Mouse (Mus musculus): Measurements from ENCODE around the gene Tubb5. TPM values are rescaled to one million over a fixed set of nuclear protein-coding genes. Genes with fewer than 3 reads are reported as not detected.

The Tubb5 gene
- polyA plus RNA-seq, 1 experiment from 2014 or later = 240 TPM

- Histone ChIP-seq H3K27me3 (replicated peaks; ENCODE audit: control insufficient read depth, insufficient read depth, low read length) (no peaks in the 10 kb centered on the region), H3K36me3 (ENCODE audit: control insufficient read depth, insufficient read depth) (no peaks in the 10 kb centered on the region), H3K4me2 (replicated peaks; ENCODE audit: low read depth) (no peak overlapping the region), H3K9ac (ENCODE audit: low read depth, low read length) (no peak overlapping the region), H3K4me3 (ENCODE audit: low read depth, low read length) (no peak overlapping the region), H3K27ac (ENCODE audit: low read depth, low read length) (peak overlapping the region; percentile 70; the same call in 1 of the 2 replicates), H3K4me1 (replicated peaks; ENCODE audit: control insufficient read depth, insufficient read depth, low read length) (peaks cover 9% of the 10 kb centered on the region), H3K9me3 (ENCODE audit: control insufficient read depth) (no peaks in the 10 kb centered on the region)
- WGBS = 82% methylated on average over 5 of the region's 5 CpGs
- ATAC-seq = no peak
- no peak for TF ChIP-seq CTCF (IDR thresholded peaks at IDR 0.05; ENCODE audit: low read depth)
Observed at GRCm38 (mm10) chr17:35812307-35812706, 25.8 kb downstream of the Tubb5 start.

GRCm38 (mm10) chr17:35810900-35811648 lies 27.0 kb downstream of the Tubb5 start:
- Histone ChIP-seq H3K4me3 (ENCODE audit: low read depth, low read length) (no peak overlapping the region), H3K9ac (ENCODE audit: low read depth, low read length) (no peak overlapping the region), H3K9me3 (ENCODE audit: control insufficient read depth) (no peaks in the 10 kb centered on the region), H3K27ac (ENCODE audit: low read depth, low read length) (no peak overlapping the region), H3K36me3 (ENCODE audit: control insufficient read depth, insufficient read depth) (no peaks in the 10 kb centered on the region), H3K4me1 (replicated peaks; ENCODE audit: control insufficient read depth, insufficient read depth, low read length) (peaks cover 9% of the 10 kb centered on the region; the same call in 1 of the 2 replicates), H3K27me3 (replicated peaks; ENCODE audit: control insufficient read depth, insufficient read depth, low read length) (no peaks in the 10 kb centered on the region), H3K4me2 (replicated peaks; ENCODE audit: low read depth) (no peak overlapping the region)
- no peak for TF ChIP-seq CTCF (IDR thresholded peaks at IDR 0.05; ENCODE audit: low read depth)
- ATAC-seq = no peak
- 77% methylated on average over 5 of the region's 5 CpGs for WGBS

GRCm38 (mm10) chr17:35809395-35809794 lies 28.7 kb downstream of the Tubb5 start:
- no peaks in the 10 kb centered on the region for H3K27me3 ChIP-seq (replicated peaks; ENCODE audit: control insufficient read depth, insufficient read depth, low read length)
- H3K9me3 ChIP-seq (ENCODE audit: control insufficient read depth) = no peaks in the 10 kb centered on the region
- peaks cover 6% of the 10 kb centered on the region; the same call in 1 of the 2 replicates for H3K4me1 ChIP-seq (replicated peaks; ENCODE audit: control insufficient read depth, insufficient read depth, low read length)
- H3K4me2 ChIP-seq (replicated peaks; ENCODE audit: low read depth) = no peak overlapping the region
- 91% methylated on average over 11 of the region's 11 CpGs for WGBS
- H3K4me3 ChIP-seq (ENCODE audit: low read depth, low read length) = no peak overlapping the region
- no peak for ATAC-seq
- TF ChIP-seq CTCF (IDR thresholded peaks at IDR 0.05; ENCODE audit: low read depth) = no peak
- no peak overlapping the region for H3K27ac ChIP-seq (ENCODE audit: low read depth, low read length)
- H3K9ac ChIP-seq (ENCODE audit: low read depth, low read length) = no peak overlapping the region
- H3K36me3 ChIP-seq (ENCODE audit: control insufficient read depth, insufficient read depth) = no peaks in the 10 kb centered on the region

GRCm38 (mm10) chr17:35808073-35808472 lies 30.0 kb downstream of the Tubb5 start:
- WGBS = 46% methylated on average over 9 of the region's 9 CpGs
- Histone ChIP-seq H3K9ac (ENCODE audit: low read depth, low read length) (no peak overlapping the region), H3K4me1 (replicated peaks; ENCODE audit: control insufficient read depth, insufficient read depth, low read length) (no peaks in the 10 kb centered on the region), H3K4me3 (ENCODE audit: low read depth, low read length) (no peak overlapping the region), H3K9me3 (ENCODE audit: control insufficient read depth) (no peaks in the 10 kb centered on the region), H3K4me2 (replicated peaks; ENCODE audit: low read depth) (no peak overlapping the region), H3K27me3 (replicated peaks; ENCODE audit: control insufficient read depth, insufficient read depth, low read length) (no peaks in the 10 kb centered on the region), H3K36me3 (ENCODE audit: control insufficient read depth, insufficient read depth) (no peaks in the 10 kb centered on the region), H3K27ac (ENCODE audit: low read depth, low read length) (no peak overlapping the region)
- TF ChIP-seq CTCF (IDR thresholded peaks at IDR 0.05; ENCODE audit: low read depth) = no peak
- ATAC-seq = no peak

- no peaks in the 10 kb centered on the region for H3K27me3 ChIP-seq (replicated peaks; ENCODE audit: control insufficient read depth, insufficient read depth, low read length)
- 21% methylated on average over 4 of the region's 4 CpGs for WGBS
- peak; percentile 47; the same call in 1 of the 2 replicates for ATAC-seq
Observed at GRCm38 (mm10) chr17:35803858-35804399, 34.2 kb downstream of the Tubb5 start.

GRCm38 (mm10) chr17:35803020-35803419 lies 35.1 kb downstream of the Tubb5 start:
- ATAC-seq = no peak
- no peaks in the 10 kb centered on the region for H3K27me3 ChIP-seq (replicated peaks; ENCODE audit: control insufficient read depth, insufficient read depth, low read length)
- no peak overlapping the region for H3K4me3 ChIP-seq (ENCODE audit: low read depth, low read length)
- no peak for TF ChIP-seq CTCF (IDR thresholded peaks at IDR 0.05; ENCODE audit: low read depth)
- no peaks in the 10 kb centered on the region for H3K4me1 ChIP-seq (replicated peaks; ENCODE audit: control insufficient read depth, insufficient read depth, low read length)
- H3K9me3 ChIP-seq (ENCODE audit: control insufficient read depth) = no peaks in the 10 kb centered on the region
- H3K4me2 ChIP-seq (replicated peaks; ENCODE audit: low read depth) = no peak overlapping the region
- H3K27ac ChIP-seq (ENCODE audit: low read depth, low read length) = no peak overlapping the region
- no peak overlapping the region for H3K9ac ChIP-seq (ENCODE audit: low read depth, low read length)
- no peaks in the 10 kb centered on the region for H3K36me3 ChIP-seq (ENCODE audit: control insufficient read depth, insufficient read depth)
- 44% methylated on average over 6 of the region's 6 CpGs for WGBS

More at GRCm38 (mm10) chr17:35803858-35804399, 34.2 kb downstream of the Tubb5 start:
- no peak overlapping the region for H3K9ac ChIP-seq (ENCODE audit: low read depth, low read length)
- no peaks in the 10 kb centered on the region for H3K36me3 ChIP-seq (ENCODE audit: control insufficient read depth, insufficient read depth)
- H3K4me3 ChIP-seq (ENCODE audit: low read depth, low read length) = no peak overlapping the region
- H3K4me1 ChIP-seq (replicated peaks; ENCODE audit: control insufficient read depth, insufficient read depth, low read length) = no peaks in the 10 kb centered on the region
- TF ChIP-seq CTCF (IDR thresholded peaks at IDR 0.05; ENCODE audit: low read depth) = no peak
- H3K27ac ChIP-seq (ENCODE audit: low read depth, low read length) = no peak overlapping the region
- H3K9me3 ChIP-seq (ENCODE audit: control insufficient read depth) = no peaks in the 10 kb centered on the region
- no peak overlapping the region for H3K4me2 ChIP-seq (replicated peaks; ENCODE audit: low read depth)

All from intestine, postnatal 0 days (tissue).